Mouse (Mus musculus): Measurements from ENCODE around the gene Serpind1. TPM values are rescaled to one million over a fixed set of nuclear protein-coding genes. Genes with fewer than 3 reads are reported as not detected.

The Serpind1 gene
- total and polyA plus RNA-seq, 3 experiments, result 0.12 to 1.6 (median 1.2) TPM

DNA sequence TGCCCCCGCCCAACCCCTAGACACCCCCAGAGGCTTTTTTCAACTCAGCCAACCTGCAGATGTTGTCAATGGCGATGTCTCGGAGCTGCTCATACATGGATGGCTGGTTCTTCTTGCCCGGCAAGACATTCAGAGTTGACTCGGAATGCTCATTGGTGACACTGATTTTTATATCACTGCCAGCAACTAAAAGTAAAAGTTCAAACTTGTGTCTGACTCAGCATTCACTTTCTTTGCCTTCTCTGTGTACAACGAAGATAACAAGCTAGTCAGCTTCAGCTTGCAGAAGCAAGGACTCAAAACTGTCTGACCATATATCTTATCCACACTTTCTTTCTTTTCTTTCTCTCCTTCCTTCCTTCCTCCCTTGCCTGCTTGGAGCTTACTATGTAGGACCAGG, 24.9 kb downstream of the Serpind1 start:
- H3K27me3 ChIP-seq (ENCODE audit: control insufficient read depth, insufficient read depth, low read length), result no peaks in the 10 kb centered on the region
- H3K9ac ChIP-seq (ENCODE audit: low read depth, low read length), result no peak overlapping the region
- DNase-seq, result no peak
- no peaks in the 10 kb centered on the region for H3K36me3 ChIP-seq (ENCODE audit: control insufficient read depth, insufficient read depth, low read length)
- intact Hi-C loops (cut with DNase I), result no loop called here
- H3K4me1 ChIP-seq (ENCODE audit: control insufficient read depth, insufficient read depth, low read length), result no peaks in the 10 kb centered on the region
- no peaks in the 10 kb centered on the region for H3K79me2 ChIP-seq (replicated peaks; ENCODE audit: control insufficient read depth, insufficient read depth, low read length)
- WGBS, result 89% methylated on average over 6 of the region's 6 CpGs
- H3K27ac ChIP-seq, result no peak overlapping the region
- no peak overlapping the region for H3K4me3 ChIP-seq
- TF ChIP-seq EP300 (IDR thresholded peaks at IDR 0.05; ENCODE audit: insufficient read depth, low read depth, low read length) (no peak), CTCF (IDR thresholded peaks at IDR 0.05) (no peak), POLR2A (IDR thresholded peaks at IDR 0.05; ENCODE audit: insufficient read depth, low read depth, low read length) (no peak)

GRCm38 (mm10) chr16:17358787-17359186, 27.6 kb downstream of the Serpind1 start:
- Histone ChIP-seq H3K9ac (ENCODE audit: low read depth, low read length) (no peak overlapping the region), H3K27me3 (ENCODE audit: control insufficient read depth, insufficient read depth, low read length) (no peaks in the 10 kb centered on the region), H3K36me3 (ENCODE audit: control insufficient read depth, insufficient read depth, low read length) (no peaks in the 10 kb centered on the region; the same call in 1 of the 2 replicates), H3K27ac (no peak overlapping the region), H3K4me3 (no peak overlapping the region), H3K79me2 (replicated peaks; ENCODE audit: control insufficient read depth, insufficient read depth, low read length) (no peaks in the 10 kb centered on the region), H3K4me1 (ENCODE audit: control insufficient read depth, insufficient read depth, low read length) (no peaks in the 10 kb centered on the region)
- DNase-seq, result no peak
- intact Hi-C loops (cut with DNase I), result no loop called here
- WGBS, result 93% methylated on average over 4 of the region's 4 CpGs
- no peak for TF ChIP-seq EP300 (IDR thresholded peaks at IDR 0.05; ENCODE audit: insufficient read depth, low read depth, low read length)

DNA sequence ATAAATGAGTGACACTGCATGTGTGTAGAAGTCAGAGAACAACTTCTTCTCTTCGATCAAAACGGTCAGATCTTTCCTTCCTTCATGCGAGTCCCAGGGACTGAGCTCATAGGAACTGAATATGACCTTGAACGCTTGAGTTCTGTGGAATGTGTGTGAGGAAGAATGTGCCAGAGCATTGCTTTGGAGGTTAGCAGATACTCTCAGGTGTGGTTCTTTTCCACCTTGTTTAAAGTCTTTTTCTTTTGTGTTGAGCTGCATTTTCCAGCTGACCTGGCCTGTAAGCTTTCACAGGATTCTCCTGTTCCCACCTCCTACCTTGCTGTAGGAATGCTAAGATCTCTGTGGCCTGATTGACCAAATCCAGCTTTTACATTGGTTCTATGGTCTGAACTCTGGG, 51.1 kb downstream of the Serpind1 start:
- no peak overlapping the region for H3K4me3 ChIP-seq
- no peaks in the 10 kb centered on the region for H3K79me2 ChIP-seq (replicated peaks; ENCODE audit: control insufficient read depth, insufficient read depth, low read length)
- 65% methylated on average over 4 of the region's 4 CpGs for WGBS
- TF ChIP-seq EP300 (IDR thresholded peaks at IDR 0.05; ENCODE audit: insufficient read depth, low read depth, low read length) (no peak), POLR2A (IDR thresholded peaks at IDR 0.05; ENCODE audit: insufficient read depth, low read depth, low read length) (no peak), CTCF (IDR thresholded peaks at IDR 0.05) (no peak)
- H3K9ac ChIP-seq (ENCODE audit: low read depth, low read length), result no peak overlapping the region
- DNase-seq, result no peak
- no peak overlapping the region for H3K27ac ChIP-seq
- intact Hi-C loops (cut with DNase I), result no loop called here
- no peaks in the 10 kb centered on the region for H3K27me3 ChIP-seq (ENCODE audit: control insufficient read depth, insufficient read depth, low read length)
- H3K4me1 ChIP-seq (ENCODE audit: control insufficient read depth, insufficient read depth, low read length), result no peaks in the 10 kb centered on the region; the same call in 1 of the 2 replicates
- no peaks in the 10 kb centered on the region for H3K36me3 ChIP-seq (ENCODE audit: control insufficient read depth, insufficient read depth, low read length)

DNA sequence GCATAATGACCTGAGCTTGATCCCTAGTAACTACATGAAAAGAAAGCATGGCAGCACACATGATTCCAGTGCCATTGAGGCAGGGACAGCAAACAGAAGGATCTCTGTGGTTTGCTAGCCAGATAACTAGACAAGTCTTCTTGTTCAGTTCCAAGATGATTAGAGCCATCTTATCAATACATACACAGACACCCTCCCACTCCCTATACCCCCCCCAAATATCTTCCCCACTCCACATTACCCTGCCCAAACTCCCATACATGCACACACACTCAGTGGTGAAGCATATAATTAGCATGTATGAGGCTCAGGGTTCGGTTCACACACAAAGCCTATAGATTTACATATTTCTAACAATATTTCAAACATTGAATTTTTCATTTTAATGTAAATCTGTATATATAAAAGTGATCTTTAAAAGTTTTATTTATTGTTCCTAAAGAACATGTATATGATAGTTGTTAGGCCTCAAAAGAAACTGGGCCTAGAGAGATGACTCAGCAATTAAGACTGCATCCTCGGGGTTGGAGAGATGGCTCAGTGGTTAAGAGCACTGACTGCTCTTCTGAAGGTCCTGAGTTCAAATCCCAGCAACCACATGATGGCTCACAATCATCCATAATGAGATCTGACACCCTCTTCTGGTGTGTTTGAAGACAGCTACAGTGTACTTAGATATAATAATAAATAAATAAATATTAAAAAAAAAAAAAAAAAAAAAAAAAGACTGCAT, 52.6 kb downstream of the Serpind1 start:
- H3K27me3 ChIP-seq (ENCODE audit: control insufficient read depth, insufficient read depth, low read length), result no peaks in the 10 kb centered on the region
- WGBS, result 88% methylated on average over 2 of the region's 2 CpGs
- no peaks in the 10 kb centered on the region for H3K79me2 ChIP-seq (replicated peaks; ENCODE audit: control insufficient read depth, insufficient read depth, low read length)
- DNase-seq, result no peak
- no peaks in the 10 kb centered on the region for H3K36me3 ChIP-seq (ENCODE audit: control insufficient read depth, insufficient read depth, low read length)
- H3K27ac ChIP-seq, result no peak overlapping the region
- no peak for TF ChIP-seq EP300 (IDR thresholded peaks at IDR 0.05; ENCODE audit: insufficient read depth, low read depth, low read length)
- TF ChIP-seq POLR2A (IDR thresholded peaks at IDR 0.05; ENCODE audit: insufficient read depth, low read depth, low read length), result no peak
- TF ChIP-seq CTCF (IDR thresholded peaks at IDR 0.05), result no peak
- H3K4me3 ChIP-seq, result no peak overlapping the region
- H3K9ac ChIP-seq (ENCODE audit: low read depth, low read length), result no peak overlapping the region
- no peaks in the 10 kb centered on the region; the same call in 1 of the 2 replicates for H3K4me1 ChIP-seq (ENCODE audit: control insufficient read depth, insufficient read depth, low read length)
- intact Hi-C loops (cut with DNase I), result no loop called here

DNA sequence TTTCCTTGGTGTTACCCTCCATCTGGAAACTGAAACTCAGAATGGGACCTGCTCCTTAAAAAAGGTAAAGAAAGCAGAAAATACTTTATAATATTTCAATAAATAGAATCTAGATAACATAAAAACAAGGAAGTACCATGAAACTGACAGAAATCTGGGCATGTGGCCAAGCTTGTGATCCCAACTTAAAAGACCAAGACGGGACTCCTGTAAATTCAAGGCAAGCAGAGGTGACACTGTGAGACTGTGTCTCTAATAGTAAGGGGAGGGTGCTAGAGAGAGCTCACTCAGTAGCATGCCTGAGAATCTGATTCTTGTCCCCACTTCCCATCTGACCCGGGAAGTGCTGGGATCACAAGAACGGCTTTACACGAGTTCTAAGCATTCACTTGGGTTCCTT, 61.6 kb downstream of the Serpind1 start:
- intact Hi-C loops (cut with DNase I), result no loop called here
- 45% methylated on average over 4 of the region's 4 CpGs for WGBS
- Histone ChIP-seq H3K9ac (ENCODE audit: low read depth, low read length) (no peak overlapping the region), H3K36me3 (ENCODE audit: control insufficient read depth, insufficient read depth, low read length) (no peaks in the 10 kb centered on the region; the same call in 1 of the 2 replicates), H3K79me2 (replicated peaks; ENCODE audit: control insufficient read depth, insufficient read depth, low read length) (peaks cover 2% of the 10 kb centered on the region), H3K27ac (no peak overlapping the region), H3K4me3 (no peak overlapping the region), H3K27me3 (ENCODE audit: control insufficient read depth, insufficient read depth, low read length) (no peaks in the 10 kb centered on the region), H3K4me1 (ENCODE audit: control insufficient read depth, insufficient read depth, low read length) (peaks cover 2% of the 10 kb centered on the region; the same call in 1 of the 2 replicates)
- DNase-seq, result no peak
- TF ChIP-seq EP300 (IDR thresholded peaks at IDR 0.05; ENCODE audit: insufficient read depth, low read depth, low read length), result no peak
- TF ChIP-seq CTCF (IDR thresholded peaks at IDR 0.05), result no peak
- no peak for TF ChIP-seq POLR2A (IDR thresholded peaks at IDR 0.05; ENCODE audit: insufficient read depth, low read depth, low read length)

Other genes with a start within 250 kb of the Serpind1 start
- gene Ppil2, start 220.1 kb upstream of the Serpind1 start, total RNA-seq (2021), result 10 to 100 TPM; 33.1 to 39.1 TPM
- 49.3 and 77.6 TPM in 2 replicates for gene Ppil2, start 220.1 kb upstream of the Serpind1 start, polyA plus RNA-seq (2012; rRNA removed)
- gene 2610318N02Rik, start 206.2 kb upstream of the Serpind1 start, total RNA-seq (2021), result not detected
- gene 2610318N02Rik, start 206.2 kb upstream of the Serpind1 start, polyA plus RNA-seq (2012; rRNA removed), result 1.1 and 1.3 TPM in 2 replicates
- 10 to 100 TPM; 19.1 to 22.5 TPM for gene Sdf2l1, start 199.0 kb upstream of the Serpind1 start, total RNA-seq (2021)
- 8.9 and 11.6 TPM in 2 replicates for gene Sdf2l1, start 199.0 kb upstream of the Serpind1 start, polyA plus RNA-seq (2012; rRNA removed)
- 1 to 10 TPM; 2.4 to 2.5 TPM for gene Ydjc, start 186.8 kb upstream of the Serpind1 start, total RNA-seq (2021)
- 1.9 and 3.3 TPM in 2 replicates for gene Ydjc, start 186.8 kb upstream of the Serpind1 start, polyA plus RNA-seq (2012; rRNA removed)
- under 1 TPM in 1 of 2 experiments, not detected in 1; 0.14 TPM for gene Ccdc116, start 184.1 kb upstream of the Serpind1 start, total RNA-seq (2021)
- 0.35 TPM in 2 replicates for gene Ccdc116, start 184.1 kb upstream of the Serpind1 start, polyA plus RNA-seq (2012; rRNA removed)
- 100 to 1,000 TPM; 102 to 112 TPM for gene Ube2l3, start 128.7 kb upstream of the Serpind1 start, total RNA-seq (2021)
- gene Ube2l3, start 128.7 kb upstream of the Serpind1 start, polyA plus RNA-seq (2012; rRNA removed), result 55.0 and 74.7 TPM in 2 replicates
- under 1 TPM; 0.13 to 0.16 TPM for gene Rimbp3, start 122.8 kb upstream of the Serpind1 start, total RNA-seq (2021)
- gene Rimbp3, start 122.8 kb upstream of the Serpind1 start, polyA plus RNA-seq (2012; rRNA removed), result 0.09 and 0.14 TPM in 2 replicates
- gene Hic2, start 97.8 kb upstream of the Serpind1 start, total RNA-seq (2021), result 1 to 10 TPM; 1.5 to 2.0 TPM
- 1.2 and 2.2 TPM in 2 replicates for gene Hic2, start 97.8 kb upstream of the Serpind1 start, polyA plus RNA-seq (2012; rRNA removed)
- gene Tmem191c, start 55.3 kb upstream of the Serpind1 start, total RNA-seq (2021), result 1 to 10 TPM; 1.1 to 1.5 TPM
- gene Tmem191c, start 55.3 kb upstream of the Serpind1 start, polyA plus RNA-seq (2012; rRNA removed), result 2.7 and 6.7 TPM in 2 replicates
- gene Snap29, start 74.6 kb downstream of the Serpind1 start, total RNA-seq (2021), result 10 to 100 TPM; 15.5 to 17.0 TPM
- gene Snap29, start 74.6 kb downstream of the Serpind1 start, polyA plus RNA-seq (2012; rRNA removed), result 5.0 and 8.1 TPM in 2 replicates
- gene Pi4ka, start 74.9 kb downstream of the Serpind1 start, total RNA-seq (2021), result 10 to 100 TPM; 56.4 to 57.1 TPM
- 49.0 and 61.2 TPM in 2 replicates for gene Pi4ka, start 74.9 kb downstream of the Serpind1 start, polyA plus RNA-seq (2012; rRNA removed)
- gene Crkl, start 120.6 kb downstream of the Serpind1 start, total RNA-seq (2021), result 10 to 100 TPM; 26.2 to 27.2 TPM
- gene Crkl, start 120.6 kb downstream of the Serpind1 start, polyA plus RNA-seq (2012; rRNA removed), result 31.2 and 36.5 TPM in 2 replicates
- under 1 TPM in 1 of 2 experiments, not detected in 1; 0.14 TPM for gene Aifm3, start 158.2 kb downstream of the Serpind1 start, total RNA-seq (2021)
- 0.08 and 0.09 TPM in 2 replicates for gene Aifm3, start 158.2 kb downstream of the Serpind1 start, polyA plus RNA-seq (2012; rRNA removed)
- 10 to 100 TPM; 24.3 to 28.5 TPM for gene Lztr1, start 177.3 kb downstream of the Serpind1 start, total RNA-seq (2021)
- gene Lztr1, start 177.3 kb downstream of the Serpind1 start, polyA plus RNA-seq (2012; rRNA removed), result 98.0 and 104 TPM in 2 replicates
- gene Thap7, start 199.8 kb downstream of the Serpind1 start, total RNA-seq (2021), result 10 to 100 TPM; 13.3 to 16.0 TPM
- 32.2 and 32.3 TPM in 2 replicates for gene Thap7, start 199.8 kb downstream of the Serpind1 start, polyA plus RNA-seq (2012; rRNA removed)
- gene Lrrc74b, start 229.9 kb downstream of the Serpind1 start, total RNA-seq (2021), result not detected
- gene Lrrc74b, start 229.9 kb downstream of the Serpind1 start, polyA plus RNA-seq (2012; rRNA removed), result 0.12 and 0.61 TPM in 2 replicates
- gene P2rx6, start 230.5 kb downstream of the Serpind1 start, total RNA-seq (2021), result under 1 TPM; 0.78 to 0.89 TPM
- gene P2rx6, start 230.5 kb downstream of the Serpind1 start, polyA plus RNA-seq (2012; rRNA removed), result 2.9 and 3.7 TPM in 2 replicates